Mouse (Mus musculus): ENCODE measurements around the gene Suclg2. TPM values are rescaled to one million over a fixed set of nuclear protein-coding genes. Genes with fewer than 3 reads are reported as not detected.

Suclg2 gene
- polyA plus RNA-seq, 1 experiment from 2014 or later: 17.6 TPM

DNA sequence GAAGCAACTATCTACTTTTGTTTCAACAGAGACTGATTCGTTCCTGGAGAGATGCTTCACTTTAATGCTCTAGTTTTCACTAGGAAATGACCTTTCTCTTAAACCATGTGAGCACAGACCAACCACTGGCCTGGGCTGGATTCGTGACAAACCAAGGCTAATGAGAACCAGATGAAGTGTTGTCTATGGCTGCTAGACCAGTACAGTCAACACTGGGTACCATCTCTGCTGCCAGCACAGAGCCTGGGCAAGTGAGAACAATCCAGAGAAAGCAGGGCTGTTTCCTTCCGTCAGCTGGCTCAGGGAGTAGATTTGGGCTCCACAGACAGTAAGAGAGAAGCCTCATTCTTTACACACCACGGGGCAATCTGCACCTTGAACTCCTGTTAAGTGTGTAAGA lies 143.1 kb downstream of the Suclg2 start:
- Histone ChIP-seq H3K4me1 (replicated peaks) (peaks cover 31% of the 10 kb centered on the region), H3K9ac (replicated peaks) (no peak overlapping the region), H3K27me3 (peaks cover 11% of the 10 kb centered on the region), H3K4me2 (replicated peaks) (no peak overlapping the region), H3K36me3 (no peaks in the 10 kb centered on the region), H3K4me3 (replicated peaks) (no peak overlapping the region), H3K27ac (no peak overlapping the region), H3K9me3 (no peaks in the 10 kb centered on the region)
- ATAC-seq: no peak
- WGBS: 32% methylated on average over 4 of the region's 4 CpGs

DNA sequence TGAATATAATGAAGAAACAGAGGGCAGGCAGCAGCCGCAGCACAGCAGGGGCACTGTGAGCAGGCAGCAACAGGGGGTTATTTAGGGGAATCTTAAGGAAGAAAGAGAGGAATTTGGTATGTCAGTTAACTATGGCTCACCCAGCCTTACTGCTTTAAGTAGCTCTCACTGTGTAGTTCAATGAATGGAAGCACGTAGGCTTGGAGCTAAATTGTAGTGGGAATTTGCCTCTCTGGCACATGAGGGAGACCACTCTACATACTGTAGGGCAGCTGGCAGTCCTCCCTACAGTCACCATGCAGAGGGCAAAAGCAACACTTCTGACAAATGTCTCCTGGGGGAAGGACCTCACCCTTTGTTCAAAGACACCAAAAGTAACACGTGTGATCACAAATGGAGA lies 143.7 kb downstream of the Suclg2 start:
- Histone ChIP-seq H3K9ac (replicated peaks) (no peak overlapping the region), H3K4me3 (replicated peaks) (no peak overlapping the region), H3K4me2 (replicated peaks) (no peak overlapping the region), H3K36me3 (no peaks in the 10 kb centered on the region), H3K27me3 (peaks cover 11% of the 10 kb centered on the region), H3K27ac (no peak overlapping the region; the same call in 1 of the 2 replicates), H3K9me3 (no peaks in the 10 kb centered on the region), H3K4me1 (replicated peaks) (peaks cover 31% of the 10 kb centered on the region)
- ATAC-seq: peak; percentile 84
- WGBS: 7% methylated on average over 3 of the region's 3 CpGs

DNA sequence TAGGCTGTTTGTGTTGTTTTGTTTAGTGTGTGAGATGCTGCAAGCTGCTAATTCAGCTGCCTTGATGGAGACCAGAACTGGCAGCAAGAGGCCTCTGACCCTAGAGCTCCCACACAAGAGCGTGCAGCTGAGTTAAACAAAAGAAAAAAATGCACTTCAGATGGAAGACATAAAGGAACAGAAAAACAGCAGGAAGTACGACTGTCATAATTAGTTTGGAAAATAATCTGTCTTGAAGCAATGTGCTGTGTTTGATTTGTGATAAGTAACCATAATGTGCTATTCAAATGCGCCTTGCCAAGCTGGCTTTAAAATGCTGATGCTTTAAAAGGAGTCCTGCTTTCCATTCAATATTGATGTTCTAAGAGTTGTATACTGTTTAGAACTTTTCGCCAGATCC lies 144.2 kb downstream of the Suclg2 start:
- no peak overlapping the region; the same call in 1 of the 2 replicates for H3K27ac ChIP-seq
- no peak overlapping the region for H3K9ac ChIP-seq (replicated peaks)
- 15% methylated on average over 4 of the region's 4 CpGs for WGBS
- no peak overlapping the region for H3K4me2 ChIP-seq (replicated peaks)
- no peaks in the 10 kb centered on the region for H3K36me3 ChIP-seq
- peaks cover 13% of the 10 kb centered on the region for H3K27me3 ChIP-seq
- no peak for ATAC-seq
- H3K4me3 ChIP-seq (replicated peaks): no peak overlapping the region
- no peaks in the 10 kb centered on the region for H3K9me3 ChIP-seq
- H3K4me1 ChIP-seq (replicated peaks): peaks cover 31% of the 10 kb centered on the region

DNA sequence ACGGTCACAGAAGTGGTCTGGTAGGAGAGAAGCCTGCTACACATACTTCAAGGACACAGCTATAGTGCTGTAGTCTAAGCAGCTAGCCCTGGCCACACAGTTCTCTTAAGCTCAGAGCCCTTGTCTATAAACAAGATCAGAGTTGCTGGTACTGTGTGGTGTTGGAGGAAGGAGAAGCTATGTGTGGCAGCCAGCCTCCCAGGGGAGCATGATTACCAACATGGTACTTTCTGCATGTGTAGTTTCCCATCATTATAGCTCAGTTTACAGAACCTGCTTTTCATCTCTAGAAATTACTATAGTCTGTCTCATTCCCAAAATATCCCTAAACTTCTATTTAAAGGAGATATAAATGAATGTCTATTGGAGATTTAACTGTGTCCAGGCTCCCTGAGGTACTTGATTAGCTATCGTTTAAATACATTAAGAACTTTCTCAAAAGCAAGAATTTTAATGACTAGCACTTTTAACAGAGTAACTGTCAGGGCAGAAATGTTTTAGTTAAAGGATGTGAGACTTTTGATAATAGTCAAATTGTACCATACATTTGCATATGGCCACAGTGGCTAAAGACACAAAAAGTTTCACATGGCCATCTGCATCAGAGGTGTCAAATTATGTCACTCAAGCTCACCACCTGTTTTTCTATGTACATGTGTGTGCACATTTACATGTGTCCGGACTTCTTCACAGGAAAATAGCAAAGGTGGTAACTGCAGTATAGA lies 145.4 kb downstream of the Suclg2 start:
- Histone ChIP-seq H3K9me3 (no peaks in the 10 kb centered on the region), H3K27me3 (peaks cover 16% of the 10 kb centered on the region), H3K27ac (no peak overlapping the region), H3K4me3 (replicated peaks) (no peak overlapping the region), H3K9ac (replicated peaks) (no peak overlapping the region), H3K4me2 (replicated peaks) (no peak overlapping the region), H3K36me3 (no peaks in the 10 kb centered on the region), H3K4me1 (replicated peaks) (peaks cover 31% of the 10 kb centered on the region)
- ATAC-seq: no peak
- WGBS: 82% methylated on average over 3 of the region's 3 CpGs

DNA sequence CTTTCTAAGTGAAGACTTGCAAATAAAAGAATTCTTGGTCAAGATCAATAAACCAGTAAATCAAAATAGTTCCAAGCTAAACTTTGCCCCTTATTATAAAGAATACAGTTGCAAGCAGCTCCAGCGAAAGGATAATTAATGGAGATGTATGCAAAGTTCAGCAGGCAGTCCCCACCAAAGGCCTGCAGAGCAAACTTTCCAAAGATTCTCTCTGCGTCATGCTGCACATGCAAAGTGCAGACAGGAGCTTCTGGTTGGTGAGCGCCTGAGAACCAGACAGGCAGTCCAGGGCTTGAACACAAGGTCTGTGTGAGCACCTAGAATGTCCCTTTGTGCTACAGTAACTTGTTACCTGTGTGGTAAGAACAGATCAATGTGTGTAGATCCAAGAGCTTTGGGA lies 147.0 kb downstream of the Suclg2 start:
- H3K4me1 ChIP-seq (replicated peaks): peaks cover 31% of the 10 kb centered on the region
- no peaks in the 10 kb centered on the region for H3K9me3 ChIP-seq
- 23% methylated on average over 3 of the region's 3 CpGs for WGBS
- 0 out of 2 replicates have a peak, but pooled peaks have one; percentile 43 for ATAC-seq
- no peaks in the 10 kb centered on the region for H3K36me3 ChIP-seq
- no peak overlapping the region for H3K9ac ChIP-seq (replicated peaks)
- no peak overlapping the region for H3K4me2 ChIP-seq (replicated peaks)
- H3K4me3 ChIP-seq (replicated peaks): no peak overlapping the region
- H3K27ac ChIP-seq: no peak overlapping the region
- peaks cover 16% of the 10 kb centered on the region; the same call in 1 of the 2 replicates for H3K27me3 ChIP-seq

DNA sequence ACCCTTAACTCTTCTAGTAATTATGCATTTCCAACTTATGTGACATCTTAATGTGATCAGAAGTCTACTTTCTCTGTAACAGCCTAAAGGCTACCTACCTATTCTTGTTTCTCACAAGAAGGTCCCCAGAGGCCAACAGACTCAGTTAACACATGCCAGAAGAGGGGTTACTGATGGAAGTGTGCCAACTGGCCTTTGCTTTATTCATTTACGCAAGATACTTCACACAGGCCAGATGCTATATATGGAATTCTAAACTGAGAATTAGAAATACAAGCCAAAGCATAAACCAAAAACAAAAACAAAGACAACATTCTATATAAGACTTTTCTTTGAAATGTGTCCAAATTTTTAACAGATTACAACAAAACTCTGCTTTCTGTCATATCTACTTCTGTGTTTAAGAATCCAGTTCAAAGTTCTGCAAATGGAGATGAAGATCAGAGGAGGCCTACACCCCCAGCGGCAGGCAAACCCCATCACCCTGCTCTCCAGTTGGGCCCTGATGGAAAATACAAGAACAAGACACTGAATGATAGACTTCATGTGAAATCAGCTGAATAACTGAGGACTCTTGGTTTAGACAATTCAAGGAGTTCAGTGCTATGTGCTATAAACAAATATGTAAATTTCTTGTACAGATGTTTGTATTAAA lies 155.1 kb downstream of the Suclg2 start:
- peaks cover 43% of the 10 kb centered on the region for H3K27me3 ChIP-seq
- no peak overlapping the region for H3K4me3 ChIP-seq (replicated peaks)
- H3K36me3 ChIP-seq: no peaks in the 10 kb centered on the region
- no peak overlapping the region for H3K4me2 ChIP-seq (replicated peaks)
- no peak overlapping the region for H3K27ac ChIP-seq
- no peaks in the 10 kb centered on the region for H3K9me3 ChIP-seq
- no peak overlapping the region for H3K9ac ChIP-seq (replicated peaks)
- H3K4me1 ChIP-seq (replicated peaks): no peaks in the 10 kb centered on the region
- no peak for ATAC-seq
- 89% methylated on average over 2 of the region's 2 CpGs for WGBS

DNA sequence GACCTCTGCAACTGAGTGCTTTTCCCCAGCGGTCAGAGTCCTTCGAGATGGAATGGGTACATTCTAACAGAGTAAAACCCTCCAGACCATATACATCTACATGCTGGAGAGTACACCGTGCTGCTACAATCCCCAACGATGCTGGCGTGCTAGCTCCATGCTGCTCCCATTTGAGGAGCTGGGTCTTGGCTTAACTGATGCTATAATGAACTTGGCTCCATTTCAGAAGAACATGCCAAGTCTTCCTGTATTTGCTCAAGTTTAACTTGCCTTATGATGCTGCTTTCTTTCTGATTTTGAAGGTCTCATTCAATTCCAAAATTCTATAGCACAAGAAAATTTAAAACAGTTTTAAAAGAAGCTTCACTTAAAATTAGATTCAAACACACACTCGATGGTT lies 162.3 kb downstream of the Suclg2 start:
- WGBS: 93% methylated on average over 6 of the region's 6 CpGs
- H3K9ac ChIP-seq (replicated peaks): no peak overlapping the region

DNA sequence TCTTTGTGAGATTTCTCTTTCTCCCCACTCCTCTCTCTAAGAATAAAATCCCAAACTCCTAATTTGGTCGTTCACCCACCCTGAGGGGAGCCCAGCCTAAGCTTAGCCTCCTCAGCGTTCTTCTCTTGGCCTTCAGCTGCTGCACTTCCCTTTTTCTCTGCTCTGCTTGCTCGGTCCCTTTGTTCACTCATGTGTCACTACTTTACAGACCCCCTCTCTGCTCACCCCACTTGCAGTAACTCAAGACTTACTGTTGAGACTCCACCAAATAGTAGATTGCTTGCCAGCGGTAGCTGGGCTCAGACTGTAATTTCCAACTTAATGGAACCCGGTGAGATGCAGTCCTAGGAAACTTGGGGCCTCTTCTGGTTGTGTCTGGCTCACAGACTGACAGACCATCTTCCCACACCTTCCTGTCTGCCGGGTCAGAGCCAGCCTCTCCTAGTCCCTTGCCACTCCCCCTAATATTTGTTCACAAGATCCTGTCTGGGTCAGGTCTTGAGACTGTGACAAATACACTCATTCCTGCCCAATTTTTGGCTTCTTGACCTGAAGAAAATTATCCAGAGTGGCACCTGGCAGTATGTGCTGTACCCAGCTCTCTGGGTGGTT lies 166.2 kb downstream of the Suclg2 start:
- Histone ChIP-seq H3K4me2 (replicated peaks) (no peak overlapping the region), H3K4me3 (replicated peaks) (no peak overlapping the region), H3K4me1 (replicated peaks) (no peaks in the 10 kb centered on the region), H3K36me3 (no peaks in the 10 kb centered on the region), H3K27me3 (peaks cover 64% of the 10 kb centered on the region), H3K27ac (no peak overlapping the region), H3K9me3 (no peaks in the 10 kb centered on the region), H3K9ac (replicated peaks) (no peak overlapping the region)
- WGBS: 62% methylated on average over 6 of the region's 6 CpGs
- no peak for ATAC-seq

More for the DNA sequence above, 162.3 kb downstream of the Suclg2 start:
- Histone ChIP-seq H3K9me3 (no peaks in the 10 kb centered on the region), H3K27me3 (peaks cover 62% of the 10 kb centered on the region), H3K36me3 (no peaks in the 10 kb centered on the region), H3K27ac (no peak overlapping the region), H3K4me2 (replicated peaks) (no peak overlapping the region), H3K4me1 (replicated peaks) (no peaks in the 10 kb centered on the region), H3K4me3 (replicated peaks) (no peak overlapping the region)
- no peak for ATAC-seq

DNA sequence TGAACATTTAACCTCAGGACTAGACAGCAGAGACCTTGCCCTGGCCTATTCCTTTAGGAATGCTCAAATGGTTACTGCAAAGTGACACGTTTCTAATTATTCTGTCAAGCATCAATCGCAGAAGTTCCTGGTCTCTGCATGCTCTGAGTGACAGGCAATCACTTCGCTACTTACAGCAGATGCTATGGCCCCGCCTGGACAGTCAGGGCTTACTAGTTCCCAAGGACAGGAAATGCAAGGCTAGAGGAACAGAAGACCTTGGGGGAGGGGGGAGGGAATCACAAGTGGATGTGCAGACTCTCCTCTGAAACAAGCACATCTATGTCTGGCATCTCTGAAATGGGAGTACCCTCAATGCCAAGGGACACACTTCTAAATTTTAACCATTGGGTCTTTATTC lies 167.6 kb downstream of the Suclg2 start:
- H3K4me3 ChIP-seq (replicated peaks): no peak overlapping the region
- no peak overlapping the region for H3K4me2 ChIP-seq (replicated peaks)
- 65% methylated on average over 4 of the region's 4 CpGs for WGBS
- peaks cover 7% of the 10 kb centered on the region for H3K4me1 ChIP-seq (replicated peaks)
- H3K27ac ChIP-seq: no peak overlapping the region
- no peaks in the 10 kb centered on the region for H3K9me3 ChIP-seq
- peaks cover 56% of the 10 kb centered on the region for H3K27me3 ChIP-seq
- H3K9ac ChIP-seq (replicated peaks): no peak overlapping the region
- no peak for ATAC-seq
- H3K36me3 ChIP-seq: no peaks in the 10 kb centered on the region

DNA sequence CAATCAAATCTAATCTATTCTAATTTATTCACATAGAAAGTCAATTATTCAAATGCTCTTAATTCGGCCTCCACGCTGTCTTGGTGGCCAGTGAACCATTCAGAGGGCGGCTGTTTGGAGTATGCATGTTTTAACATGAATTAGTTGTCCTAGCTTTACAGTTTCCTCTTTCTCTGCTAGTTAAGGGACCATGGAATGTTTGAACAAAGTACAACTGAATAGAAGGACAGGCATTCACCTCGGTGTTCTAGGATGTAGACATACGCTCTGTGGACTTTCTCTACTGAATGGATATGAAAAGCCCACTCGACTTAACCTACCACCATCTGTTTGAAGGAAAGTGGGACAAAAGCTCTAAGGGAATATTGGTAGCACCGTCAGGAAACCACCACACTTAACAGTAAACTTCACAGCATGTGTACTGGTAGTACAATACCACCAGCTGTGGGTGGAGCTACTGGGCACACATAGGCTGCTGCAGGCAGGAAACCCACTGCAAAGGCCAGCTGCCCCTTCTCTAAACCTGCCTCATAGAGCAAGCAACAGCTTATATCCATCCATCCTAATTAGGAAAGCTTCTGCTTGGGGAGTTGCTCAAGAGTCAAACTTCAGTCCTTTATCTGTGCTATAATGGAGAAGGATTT lies 172.3 kb downstream of the Suclg2 start:
- Histone ChIP-seq H3K4me3 (replicated peaks) (no peak overlapping the region), H3K9me3 (no peaks in the 10 kb centered on the region), H3K4me1 (replicated peaks) (peaks cover 16% of the 10 kb centered on the region), H3K27me3 (peaks cover 44% of the 10 kb centered on the region), H3K27ac (no peak overlapping the region), H3K36me3 (no peaks in the 10 kb centered on the region), H3K4me2 (replicated peaks) (no peak overlapping the region), H3K9ac (replicated peaks) (no peak overlapping the region)
- WGBS: 36% methylated on average over 7 of the region's 7 CpGs
- ATAC-seq: peak; percentile 75

DNA sequence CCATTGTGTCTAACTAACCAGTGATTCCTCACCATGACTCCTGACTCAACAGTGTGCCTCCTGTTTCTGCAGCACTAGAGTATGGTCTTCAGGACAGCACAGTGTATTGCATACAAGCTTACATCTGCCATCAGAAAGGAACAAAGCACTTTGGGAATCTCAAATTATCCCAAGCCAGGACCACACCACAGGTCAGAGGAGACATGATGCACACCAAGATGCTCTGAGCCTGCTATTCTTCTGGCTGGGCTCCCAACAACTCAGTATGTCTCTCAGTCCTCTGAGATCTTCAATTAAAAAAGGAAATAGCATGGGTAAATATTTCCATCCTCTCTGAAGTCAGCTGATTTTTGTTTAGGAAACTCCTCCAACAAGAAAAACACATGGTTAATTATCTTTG lies 172.9 kb downstream of the Suclg2 start:
- H3K4me1 ChIP-seq (replicated peaks): peaks cover 16% of the 10 kb centered on the region
- H3K27ac ChIP-seq: 0 out of 2 replicates have a peak overlapping the region, but pooled peaks have one; percentile 9
- H3K4me3 ChIP-seq (replicated peaks): no peak overlapping the region
- no peaks in the 10 kb centered on the region for H3K9me3 ChIP-seq
- no peak overlapping the region for H3K4me2 ChIP-seq (replicated peaks)
- peaks cover 38% of the 10 kb centered on the region for H3K27me3 ChIP-seq
- H3K9ac ChIP-seq (replicated peaks): no peak overlapping the region
- no peaks in the 10 kb centered on the region for H3K36me3 ChIP-seq
- peak; percentile 48 for ATAC-seq

DNA sequence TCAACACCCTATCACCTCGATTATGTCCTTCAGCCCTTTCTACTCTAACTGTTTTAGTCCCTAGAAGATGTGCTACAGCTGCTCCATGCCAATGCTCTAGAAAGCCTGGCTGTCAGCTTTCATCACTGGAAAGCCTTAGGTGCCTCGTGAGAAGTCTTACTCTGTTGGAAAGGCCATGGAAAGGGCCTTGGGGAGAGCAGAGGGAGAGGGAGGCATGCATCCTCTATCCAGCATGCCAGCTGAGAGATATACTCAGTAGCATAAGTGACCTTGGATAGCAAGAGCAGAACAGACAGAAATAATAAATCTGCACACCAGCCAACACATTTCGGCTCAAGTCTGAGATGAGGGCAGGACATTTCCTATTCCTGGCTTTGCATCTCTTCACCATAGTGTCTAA lies 173.3 kb downstream of the Suclg2 start:
- no peak overlapping the region for H3K9ac ChIP-seq (replicated peaks)
- no peaks in the 10 kb centered on the region for H3K36me3 ChIP-seq
- H3K27me3 ChIP-seq: peaks cover 34% of the 10 kb centered on the region
- no peak overlapping the region for H3K4me3 ChIP-seq (replicated peaks)
- H3K27ac ChIP-seq: 0 out of 2 replicates have a peak overlapping the region, but pooled peaks have one; percentile 9
- H3K4me1 ChIP-seq (replicated peaks): peaks cover 16% of the 10 kb centered on the region
- no peak overlapping the region for H3K4me2 ChIP-seq (replicated peaks)
- no peaks in the 10 kb centered on the region for H3K9me3 ChIP-seq
- 79% methylated on average over 3 of the region's 3 CpGs for WGBS
- ATAC-seq: no peak
